12 mouse cellular contexts compared by ENCODE assay signal in the genomic region with DNA sequence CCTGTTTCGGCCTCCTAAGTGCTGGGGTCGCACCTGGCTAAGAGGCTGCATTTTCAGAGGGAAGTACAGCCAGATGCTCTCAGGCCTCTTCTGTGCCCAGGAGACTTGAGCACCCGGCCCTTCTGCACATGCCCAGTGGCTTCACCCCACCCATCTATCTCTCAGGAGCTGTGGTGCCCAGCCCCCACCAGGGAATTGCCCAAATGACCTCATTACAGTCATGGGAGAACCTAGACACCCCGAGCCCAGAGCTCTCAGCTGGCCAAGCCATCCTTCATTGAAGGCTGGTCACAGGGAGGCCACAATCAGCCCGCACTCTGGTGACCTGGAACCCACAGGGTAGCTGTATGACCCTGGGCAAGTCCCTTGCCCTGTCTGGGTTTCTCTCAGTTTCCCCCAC. TPM values are rescaled to one million over a fixed set of nuclear protein-coding genes. Genes with fewer than 3 reads are reported as not detected.
DNase-seq lines count a peak whose midpoint lies in the region; ATAC-seq and TF ChIP-seq lines count a peak whose summit lies in the region.
"Had no signal": no experiment of that assay in that cellular context is flagged by ENCODE, and none has a peak within 500 bp of the region (broad histone marks: within the 10 kb centered on the region; RNA-seq: fewer than 3 reads in every experiment).

No protein-coding gene starts in this region.

- no peak overlapping the region for H3K27ac ChIP-seq in forebrain, embryonic 15.5 days (replicated peaks)
- no peak overlapping the region for H3K27ac ChIP-seq in forebrain, postnatal 0 days (ENCODE audit: low read depth, low read length)
- H3K27ac ChIP-seq in limb, embryonic 12.5 days = no peak overlapping the region
- H3K27ac ChIP-seq in limb, embryonic 10.5 days = no peak overlapping the region
- H3K27ac ChIP-seq in CH12.LX (ENCODE audit: insufficient read depth, low read depth) = peak overlapping the region; percentile 97
- peak overlapping the region; percentile 7; the same call in 1 of the 2 replicates for H3K27ac ChIP-seq in heart, postnatal 0 days (ENCODE audit: low read depth)
- H3K27ac ChIP-seq: hindbrain, embryonic 14.5 days; midbrain, embryonic 13.5 days had no signal

- peaks cover 55% of the 10 kb centered on the region for H3K79me2 ChIP-seq in CH12.LX (replicated peaks; ENCODE audit: control insufficient read depth, extremely low read depth, insufficient read depth, poor library complexity, severe bottlenecking)

- DNase-seq in forebrain, postnatal 0 days = no peak
- no peak for DNase-seq in limb, embryonic 10.5 days (ENCODE audit: low spot score)
- peak; percentile 97 for DNase-seq in CH12.LX (ENCODE audit: extremely low read depth)
- no peak for DNase-seq in heart, postnatal 0 days (ENCODE audit: low spot score)
- no peak for DNase-seq in testis, postnatal 14 days (ENCODE audit: low spot score)
- DNase-seq in embryo, embryonic 11 days = no peak

- H3K4me2 ChIP-seq in forebrain, embryonic 15.5 days (replicated peaks) = 0 out of 2 replicates have a peak overlapping the region, but pooled peaks have one; percentile 67
- no peak overlapping the region for H3K4me2 ChIP-seq in forebrain, postnatal 0 days (ENCODE audit: low read depth)
- H3K4me2 ChIP-seq in limb, embryonic 12.5 days = peak overlapping the region; percentile 31
- H3K4me2 ChIP-seq in CH12.LX (ENCODE audit: insufficient read depth, low read depth, poor library complexity, severe bottlenecking) = peak overlapping the region; percentile 58; the same call in 1 of the 2 replicates
- H3K4me2 ChIP-seq in heart, postnatal 0 days (ENCODE audit: low read depth, low read length) = peak overlapping the region; percentile 64
- H3K4me2 ChIP-seq: midbrain, embryonic 13.5 days had no signal

- no peak; the same call in 1 of the 2 replicates for TF ChIP-seq RAD21 in CH12.LX (IDR thresholded peaks at IDR 0.05; ENCODE audit: low read depth, low read length)

- 75% methylated on average over 5 of the region's 5 CpGs for WGBS in forebrain, embryonic 15.5 days
- WGBS in forebrain, postnatal 0 days = 78% methylated on average over 5 of the region's 5 CpGs
- 77% methylated on average over 5 of the region's 5 CpGs for WGBS in limb, embryonic 12.5 days
- 71% methylated on average over 5 of the region's 5 CpGs for WGBS in limb, embryonic 10.5 days
- 68% methylated on average over 5 of the region's 5 CpGs for WGBS in heart, postnatal 0 days

- no peaks in the 10 kb centered on the region for H3K36me3 ChIP-seq in forebrain, embryonic 15.5 days
- no peaks in the 10 kb centered on the region for H3K36me3 ChIP-seq in forebrain, postnatal 0 days (ENCODE audit: insufficient read depth)
- no peaks in the 10 kb centered on the region for H3K36me3 ChIP-seq in limb, embryonic 12.5 days
- no peaks in the 10 kb centered on the region for H3K36me3 ChIP-seq in limb, embryonic 10.5 days
- peaks cover 0 to 6% of the 10 kb centered on the region in 2 experiments for H3K36me3 ChIP-seq in CH12.LX (replicated peaks in 1 of 2; ENCODE audit: control insufficient read depth in 1 of 2, insufficient read depth in 1 of 2, low read length in 1 of 2)
- no peaks in the 10 kb centered on the region; the same call in 1 of the 2 replicates for H3K36me3 ChIP-seq in heart, postnatal 0 days (replicated peaks; ENCODE audit: control insufficient read depth, insufficient read depth, low read length)
- H3K36me3 ChIP-seq: midbrain, embryonic 13.5 days had no signal

- peak; percentile 88 for TF ChIP-seq EP300 in CH12.LX (IDR thresholded peaks at IDR 0.05; ENCODE audit: low read length)
- TF ChIP-seq EP300 in heart, postnatal 0 days (IDR thresholded peaks at IDR 0.05; ENCODE audit: low read depth) = no peak

- peaks cover 35% of the 10 kb centered on the region for H3K4me1 ChIP-seq in forebrain, embryonic 15.5 days
- H3K4me1 ChIP-seq in forebrain, postnatal 0 days (ENCODE audit: insufficient read depth) = peaks cover 9% of the 10 kb centered on the region
- peaks cover 63% of the 10 kb centered on the region for H3K4me1 ChIP-seq in limb, embryonic 12.5 days (replicated peaks)
- peaks cover 78% of the 10 kb centered on the region for H3K4me1 ChIP-seq in limb, embryonic 10.5 days
- peaks cover 44 to 95% of the 10 kb centered on the region in 2 experiments for H3K4me1 ChIP-seq in CH12.LX (ENCODE audit: control insufficient read depth in 1 of 2, insufficient read depth in 2 of 2)
- H3K4me1 ChIP-seq in heart, postnatal 0 days (ENCODE audit: control insufficient read depth, insufficient read depth) = peaks cover 12% of the 10 kb centered on the region; the same call in 1 of the 2 replicates

- no peak overlapping the region for H3K4me3 ChIP-seq in forebrain, embryonic 15.5 days
- H3K4me3 ChIP-seq in forebrain, postnatal 0 days (ENCODE audit: low read depth, low read length) = no peak overlapping the region
- H3K4me3 ChIP-seq in limb, embryonic 12.5 days (replicated peaks) = no peak overlapping the region
- no peak overlapping the region for H3K4me3 ChIP-seq in limb, embryonic 10.5 days
- no peak overlapping the region for H3K4me3 ChIP-seq in CH12.LX (replicated peaks in 1 of 3; ENCODE audit: low read depth in 2 of 3, low read length in 2 of 3, poor library complexity in 1 of 3)
- peak overlapping the region; percentile 65 for H3K4me3 ChIP-seq in heart, postnatal 0 days (ENCODE audit: low read depth, low read length)
- H3K4me3 ChIP-seq: midbrain, embryonic 13.5 days had no signal

- H3K9ac ChIP-seq in forebrain, embryonic 15.5 days (replicated peaks) = no peak overlapping the region
- H3K9ac ChIP-seq in forebrain, postnatal 0 days = no peak overlapping the region
- H3K9ac ChIP-seq in limb, embryonic 12.5 days (replicated peaks) = 0 out of 2 replicates have a peak overlapping the region, but pooled peaks have one; percentile 31
- peak overlapping the region; percentile 21; the same call in 1 of the 2 replicates for H3K9ac ChIP-seq in CH12.LX (ENCODE audit: insufficient read depth, low read depth)
- no peak overlapping the region for H3K9ac ChIP-seq in heart, postnatal 0 days (replicated peaks; ENCODE audit: low read depth, low read length)
- H3K9ac ChIP-seq: hindbrain, embryonic 14.5 days; midbrain, embryonic 13.5 days had no signal

- in situ Hi-C loops in CH12.LX (cut with MboI; ENCODE audit: low pct_ligation_motif_present, low pct_unique_long_range_greater_than_20kb, low sequenced_read_pairs) = no loop called here

- TF ChIP-seq POLR2A in CH12.LX (IDR thresholded peaks at IDR 0.05; ENCODE audit: low read depth, low read length) = 0 out of 2 replicates have a peak, but pooled peaks have one; percentile 33

- no peaks in the 10 kb centered on the region for H3K9me3 ChIP-seq in forebrain, embryonic 15.5 days
- no peaks in the 10 kb centered on the region for H3K9me3 ChIP-seq in forebrain, postnatal 0 days (ENCODE audit: low read length)
- no peaks in the 10 kb centered on the region for H3K9me3 ChIP-seq in limb, embryonic 12.5 days
- no peaks in the 10 kb centered on the region for H3K9me3 ChIP-seq in limb, embryonic 10.5 days (replicated peaks)
- H3K9me3 ChIP-seq in CH12.LX (replicated peaks; ENCODE audit: low read length) = no peaks in the 10 kb centered on the region
- no peaks in the 10 kb centered on the region for H3K9me3 ChIP-seq in heart, postnatal 0 days (replicated peaks; ENCODE audit: control insufficient read depth, low read length)
- H3K9me3 ChIP-seq: midbrain, embryonic 13.5 days had no signal

- H3K27me3 ChIP-seq in forebrain, embryonic 15.5 days = peaks cover 19% of the 10 kb centered on the region
- H3K27me3 ChIP-seq in forebrain, postnatal 0 days (ENCODE audit: insufficient read depth, low read length) = peaks cover 14% of the 10 kb centered on the region
- H3K27me3 ChIP-seq in limb, embryonic 12.5 days = peaks cover 50% of the 10 kb centered on the region
- H3K27me3 ChIP-seq in limb, embryonic 10.5 days (ENCODE audit: low read depth, poor library complexity, severe bottlenecking) = peaks cover 48% of the 10 kb centered on the region
- peaks cover 9% of the 10 kb centered on the region for H3K27me3 ChIP-seq in CH12.LX (replicated peaks)
- H3K27me3 ChIP-seq in heart, postnatal 0 days (ENCODE audit: control insufficient read depth, insufficient read depth, low read length) = peaks cover 18% of the 10 kb centered on the region

- dilution Hi-C loops in CH12.LX (cut with MboI; ENCODE audit: extremely low pct_ligation_motif_present, extremely low pct_unique_long_range_greater_than_20kb, low sequenced_read_pairs) = no loop called here

- no peak for TF ChIP-seq CTCF in forebrain, postnatal 0 days (IDR thresholded peaks at IDR 0.05; ENCODE audit: low read depth)
- TF ChIP-seq CTCF in CH12.LX (conservative IDR thresholded peaks at IDR 0.05 in 1 of 2, IDR thresholded peaks at IDR 0.05 in 1 of 2; ENCODE audit: low read depth in 2 of 2, low read length in 2 of 2) = no peak
- no peak for TF ChIP-seq CTCF in heart, postnatal 0 days (IDR thresholded peaks at IDR 0.05; ENCODE audit: low read depth)

- no peak for ATAC-seq in forebrain, embryonic 15.5 days (replicated peaks)
- no peak for ATAC-seq in forebrain, postnatal 0 days
- no peak for ATAC-seq in limb, embryonic 12.5 days (ENCODE audit: insufficient number of reproducible peaks, insufficient read depth, low FRiP score, low TSS enrichment, low read depth)
- ATAC-seq in heart, postnatal 0 days (ENCODE audit: insufficient read depth, low read depth) = no peak
- ATAC-seq: midbrain, embryonic 13.5 days had no signal

RNA-seq across cellular contexts. Expression of gene Plxnd1, which starts 5.8 kb away (rescaled TPM):
- 13.5 and 21.4 TPM in 2 replicates for polyA plus RNA-seq in forebrain, embryonic 15.5 days (2015; fragmentation: Nextera tagmentation; extraction: Ambion mirVana)
- total RNA-seq in forebrain, postnatal 0 days (2014; rRNA removed) = 44.1 and 63.3 TPM in 2 replicates
- 16.9 and 17.6 TPM in 2 replicates for polyA plus RNA-seq in forebrain, postnatal 0 days (2015; fragmentation: Nextera tagmentation; extraction: Ambion mirVana)
- 25.2 and 27.5 TPM in 2 replicates for polyA plus RNA-seq in limb, embryonic 12.5 days (2016; fragmentation: Nextera tagmentation; extraction: Ambion mirVana)
- polyA plus RNA-seq in limb, embryonic 10.5 days (2016; fragmentation: Nextera tagmentation; extraction: Ambion mirVana) = 27.9 and 30.9 TPM in 2 replicates
- total RNA-seq in CH12.LX (2012; rRNA removed) = 69.2 and 73.8 TPM in 2 replicates
- 20.4 and 27.7 TPM in 2 replicates for total RNA-seq in CH12.LX (2014; rRNA removed)
- 49.3 and 63.2 TPM in 2 replicates for polyA plus RNA-seq in CH12.LX (2012; ENCODE audit: insufficient read length, low read depth)
- 82.4 and 166 TPM in 2 replicates for total RNA-seq in heart, postnatal 0 days (2014; rRNA removed; ENCODE audit: low replicate concordance)
- polyA plus RNA-seq in heart, postnatal 0 days (2015; fragmentation: Nextera tagmentation; extraction: Ambion mirVana) = 28.1 and 37.7 TPM in 2 replicates

RNA-seq across cellular contexts. Expression of gene H1foo, which starts 44.3 kb away (rescaled TPM):
- polyA plus RNA-seq in forebrain, embryonic 15.5 days (2015; fragmentation: Nextera tagmentation; extraction: Ambion mirVana) = not detected in 2 replicates
- total RNA-seq in forebrain, postnatal 0 days (2014; rRNA removed) = not detected in 2 replicates
- not detected in 2 replicates for polyA plus RNA-seq in forebrain, postnatal 0 days (2015; fragmentation: Nextera tagmentation; extraction: Ambion mirVana)
- polyA plus RNA-seq in limb, embryonic 12.5 days (2016; fragmentation: Nextera tagmentation; extraction: Ambion mirVana) = not detected in 2 replicates
- not detected in 2 replicates for polyA plus RNA-seq in limb, embryonic 10.5 days (2016; fragmentation: Nextera tagmentation; extraction: Ambion mirVana)
- total RNA-seq in CH12.LX (2012; rRNA removed) (0.89 and 1.3 TPM in 2 replicates), CH12.LX (2014; rRNA removed) (0.77 and 0.90 TPM in 2 replicates)
- 1.0 and 1.4 TPM in 2 replicates for polyA plus RNA-seq in CH12.LX (2012; ENCODE audit: insufficient read length, low read depth)
- not detected in 2 replicates for total RNA-seq in heart, postnatal 0 days (2014; rRNA removed; ENCODE audit: low replicate concordance)
- polyA plus RNA-seq in heart, postnatal 0 days (2015; fragmentation: Nextera tagmentation; extraction: Ambion mirVana) = not detected in 2 replicates
- total RNA-seq: adrenal gland, postnatal 4 days; left cerebral cortex, postnatal 25 days had no signal
- polyA plus RNA-seq: hindbrain, embryonic 14.5 days; midbrain, embryonic 13.5 days had no signal

RNA-seq across cellular contexts. Expression of gene Rho, which starts 57.5 kb away (rescaled TPM):
- polyA plus RNA-seq in forebrain, embryonic 15.5 days (2015; fragmentation: Nextera tagmentation; extraction: Ambion mirVana) = 0.09 and 0.19 TPM in 2 replicates
- total RNA-seq in forebrain, postnatal 0 days (2014; rRNA removed) = 0.23 and 0.57 TPM in 2 replicates
- polyA plus RNA-seq in forebrain, postnatal 0 days (2015; fragmentation: Nextera tagmentation; extraction: Ambion mirVana) = 0.08 TPM in 1 of 2 replicates, not detected in the other
- polyA plus RNA-seq in limb, embryonic 12.5 days (2016; fragmentation: Nextera tagmentation; extraction: Ambion mirVana) = 0.28 and 0.38 TPM in 2 replicates
- polyA plus RNA-seq in limb, embryonic 10.5 days (2016; fragmentation: Nextera tagmentation; extraction: Ambion mirVana) = 0.24 and 0.31 TPM in 2 replicates
- total RNA-seq in CH12.LX (2012; rRNA removed) = 0.04 and 0.17 TPM in 2 replicates
- 0.04 TPM in 1 of 2 replicates, not detected in the other for total RNA-seq in CH12.LX (2014; rRNA removed)
- polyA plus RNA-seq in CH12.LX (2012; ENCODE audit: insufficient read length, low read depth) = not detected in 2 replicates
- total RNA-seq in heart, postnatal 0 days (2014; rRNA removed; ENCODE audit: low replicate concordance) = 1.3 TPM in 1 of 2 replicates, not detected in the other
- 0.04 TPM in 1 of 2 replicates, not detected in the other for polyA plus RNA-seq in heart, postnatal 0 days (2015; fragmentation: Nextera tagmentation; extraction: Ambion mirVana)

Comparison
In these comparisons a context has a peak if more than half of its experiments do, and no peak if none do; other contexts are left out.
1. H3K27ac ChIP-seq: peak in CH12.LX (single experiment) and heart, postnatal 0 days (single experiment); none in forebrain, embryonic 15.5 days (single experiment), forebrain, postnatal 0 days (single experiment), limb, embryonic 12.5 days (single experiment) and limb, embryonic 10.5 days (single experiment).
2. H3K9ac ChIP-seq: peak in limb, embryonic 12.5 days (single experiment) and CH12.LX (single experiment); none in forebrain, embryonic 15.5 days (single experiment), forebrain, postnatal 0 days (single experiment) and heart, postnatal 0 days (single experiment).